Mouse (Mus musculus) stomach, embryonic 16.5 days (tissue): ENCODE results near the gene Trim72. TPM values are rescaled to one million over a fixed set of nuclear protein-coding genes. Genes with fewer than 3 reads are reported as not detected.

Experiments
- ATAC-seq: fragments of 200-750 bp; cut with Nextera tagmentation; 2 replicates; pipeline ENCODE4 v1.8.0; 2017; ENCODE audit warnings: moderate number of reproducible peaks, moderate TSS enrichment; ENCODE audit not compliant: insufficient read depth, low FRiP score
- H3K27ac ChIP-seq: fragments of 300-500 bp; sonication (generic); 2 replicates; pipeline ENCODE4 v1.5.1; 2014; ENCODE audit warnings: low read length
- H3K27me3 ChIP-seq: fragments of 300-500 bp; sonication (generic); 2 replicates; pipeline ENCODE4 v1.6.1; 2014; ENCODE audit warnings: low read length, control low read depth, mixed read lengths; ENCODE audit not compliant: control insufficient read depth, insufficient read depth
- H3K36me3 ChIP-seq: fragments of 300-500 bp; sonication (generic); 2 replicates; pipeline ENCODE4 v1.6.1; 2014; ENCODE audit warnings: low read length; ENCODE audit not compliant: control insufficient read depth, insufficient read depth
- H3K4me1 ChIP-seq: fragments of 300-500 bp; sonication (generic); 2 replicates; pipeline ENCODE4 v1.6.1; 2014; ENCODE audit warnings: low read length, control low read depth, mixed read lengths; ENCODE audit not compliant: control insufficient read depth, insufficient read depth
- H3K4me2 ChIP-seq: fragments of 300-500 bp; sonication (generic); 2 replicates; pipeline ENCODE4 v1.6.1; 2014; ENCODE audit warnings: low read depth, low read length, mixed read lengths
- H3K4me3 ChIP-seq: fragments of 300-500 bp; sonication (generic); replicated peaks from 2 replicates; pipeline ENCODE4 v1.5.1; 2014; ENCODE audit warnings: mild to moderate bottlenecking, low read length
- H3K9ac ChIP-seq: fragments of 300-500 bp; sonication (generic); 2 replicates; pipeline ENCODE4 v1.6.1; 2014; ENCODE audit warnings: low read length
- H3K9me3 ChIP-seq: fragments of 300-500 bp; sonication (generic); replicated peaks from 2 replicates; pipeline ENCODE4 v1.6.1; 2016; ENCODE audit warnings: low read length, control low read depth; ENCODE audit not compliant: control insufficient read depth
- WGBS: fragments of 180-500 bp; shearing (Covaris S2); extraction: QIAGEN DNeasy Blood & Tissue Kit; methylation state at CpG from one replicate; pipeline ENCODE4 v1.1.7; 2014; 5-methylcytosine and 5-hydroxymethylcytosine counted together
- polyA plus RNA-seq: library from polyadenylated mRNA; unstranded; fragments of >200 nt; fragmentation: Nextera tagmentation; extraction: Ambion mirVana; gene quantifications from 2 replicates; pipeline ENCODE4 v1.2.1, GENCODE M21; 2015

Trim72 gene
- polyA plus RNA-seq, result 0.39 and 1.9 TPM in 2 replicates

DNA sequence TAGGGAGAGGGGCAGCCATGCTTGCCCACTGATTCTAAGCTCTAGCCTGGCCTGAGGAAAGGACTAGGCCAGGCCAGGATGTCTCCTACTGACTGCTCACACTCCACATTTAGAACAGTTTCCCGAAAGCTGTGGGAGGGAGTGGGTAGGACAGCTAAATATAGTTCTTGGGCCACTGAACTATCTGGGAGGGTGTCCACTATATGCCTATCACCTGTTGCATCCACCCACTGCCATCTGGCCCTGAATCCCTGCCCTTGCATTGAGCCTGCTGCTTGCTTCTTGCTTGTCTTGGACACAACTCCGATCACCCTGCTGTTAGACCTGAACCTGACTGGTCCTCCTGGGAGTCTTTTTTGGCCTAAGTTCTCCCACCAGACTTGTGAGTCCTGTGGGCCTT, at the start of gene Trim72:
TSS of gene Trim72 (plus strand) at position 262 of the 400 bp plus-strand sequence.
- Histone ChIP-seq H3K4me1 (peaks cover 21% of the 10 kb centered on the region), H3K4me3 (peak within 1 kb of the TSS; percentile 33)
- 78% methylated on average over 2 of the region's 2 CpGs for WGBS

DNA sequence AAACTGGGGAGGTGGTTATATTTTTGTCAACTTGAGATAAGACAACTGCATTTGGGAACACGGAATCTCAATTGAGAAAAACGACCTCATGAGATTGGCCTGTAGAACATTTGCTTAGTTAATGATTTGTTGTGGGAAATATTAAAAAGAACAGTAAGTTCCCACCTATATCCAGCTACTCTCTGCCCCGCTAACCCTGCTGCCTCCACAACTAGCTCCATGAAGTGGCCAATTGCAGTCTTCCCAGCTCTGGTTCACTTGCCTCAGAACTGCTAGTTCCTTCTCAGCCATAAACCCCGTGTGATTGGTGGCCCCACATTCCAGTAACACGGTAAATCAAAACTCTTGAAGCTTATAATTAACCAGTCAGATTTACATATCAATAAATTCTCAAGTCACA, 44.4 kb upstream of the Trim72 start:
- ATAC-seq, result no peak
- Histone ChIP-seq H3K4me2 (no peak overlapping the region), H3K9me3 (no peaks in the 10 kb centered on the region), H3K27me3 (no peaks in the 10 kb centered on the region), H3K9ac (no peak overlapping the region), H3K36me3 (no peaks in the 10 kb centered on the region), H3K4me1 (no peaks in the 10 kb centered on the region), H3K27ac (no peak overlapping the region), H3K4me3 (no peak overlapping the region)
- 54% methylated on average over 5 of the region's 5 CpGs for WGBS

More for the DNA sequence above, at the start of gene Trim72:
- Histone ChIP-seq H3K36me3 (no peaks in the 10 kb centered on the region), H3K27me3 (no peaks in the 10 kb centered on the region), H3K27ac (peak within 1 kb of the TSS; percentile 92), H3K9ac (peak within 1 kb of the TSS; percentile 57), H3K4me2 (peak within 1 kb of the TSS; percentile 50), H3K9me3 (no peaks in the 10 kb centered on the region)
- no peak for ATAC-seq

GRCm38 (mm10) chr7:127966371-127966918, 37.3 kb upstream of the Trim72 start:
- no peaks in the 10 kb centered on the region for H3K27me3 ChIP-seq
- H3K9ac ChIP-seq, result peak overlapping the region; percentile 98
- peak overlapping the region; percentile 94 for H3K4me3 ChIP-seq
- peak overlapping the region; percentile 94 for H3K27ac ChIP-seq
- WGBS, result 6% methylated on average over 10 of the region's 10 CpGs
- no peaks in the 10 kb centered on the region for H3K9me3 ChIP-seq
- no peak; the same call in 1 of the 2 replicates for ATAC-seq
- H3K36me3 ChIP-seq, result peaks cover 7% of the 10 kb centered on the region
- peak overlapping the region; percentile 56 for H3K4me2 ChIP-seq
- H3K4me1 ChIP-seq, result peaks cover 16% of the 10 kb centered on the region

DNA sequence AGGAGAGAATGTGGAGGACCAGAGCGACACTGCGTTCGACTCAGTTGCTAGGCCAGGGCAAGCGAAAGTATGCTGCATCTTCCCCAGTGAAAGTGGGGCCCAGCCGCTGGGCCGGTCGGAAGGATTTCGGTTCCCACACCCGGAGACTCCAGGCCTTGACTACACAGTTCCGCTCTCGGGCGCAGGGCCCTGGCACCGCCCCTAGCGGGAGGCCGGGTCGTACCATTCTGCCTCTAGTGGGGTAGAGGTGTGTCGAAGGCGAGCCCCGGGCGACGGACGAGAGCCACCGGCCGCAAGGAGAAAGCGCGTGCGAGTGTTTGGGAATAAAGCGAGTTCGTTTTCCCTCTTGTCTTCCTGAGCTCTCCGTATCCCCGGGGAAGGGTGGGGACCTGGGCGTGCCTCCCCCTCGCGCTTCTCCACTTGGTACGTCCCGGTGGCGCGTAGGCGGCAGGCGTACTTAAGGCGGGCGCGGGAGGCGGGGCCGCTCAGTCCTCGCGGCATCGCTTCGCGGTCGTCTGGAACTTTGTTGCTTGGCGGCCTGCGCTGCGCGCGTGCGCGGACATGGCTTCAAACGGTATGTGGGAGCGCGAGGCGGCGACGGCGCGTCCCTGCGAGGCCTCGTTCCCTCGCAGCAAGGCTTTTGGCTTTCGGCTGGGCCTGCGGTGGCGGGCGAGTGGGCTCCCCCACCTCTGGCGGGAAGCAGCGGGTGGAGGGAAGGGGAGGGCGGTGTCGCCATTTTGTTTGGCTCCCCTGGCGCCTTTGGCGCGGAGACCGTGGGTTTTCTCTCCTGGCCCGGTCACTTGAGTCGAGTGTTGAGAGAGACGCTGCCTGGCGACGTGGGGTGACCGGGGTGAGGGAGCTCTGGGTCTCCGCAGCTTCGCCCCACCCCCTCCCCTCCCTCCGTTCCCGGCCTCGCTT, 36.5 kb upstream of the Trim72 start, which contains the start of gene Fus:
TSS of gene Fus (plus strand) at position 454 of the 918 bp plus-strand sequence.
- WGBS, result under 1% methylated on average over 92 of the region's 92 CpGs
- Histone ChIP-seq H3K9me3 (no peaks in the 10 kb centered on the region), H3K27me3 (no peaks in the 10 kb centered on the region), H3K4me1 (peaks cover 16% of the 10 kb centered on the region), H3K27ac (peak within 1 kb of the TSS; percentile 94), H3K36me3 (peaks cover 13% of the 10 kb centered on the region), H3K4me3 (peak within 1 kb of the TSS; percentile 94), H3K4me2 (peak within 1 kb of the TSS; percentile 82), H3K9ac (peak within 1 kb of the TSS; percentile 98)
- peak; percentile 96 for ATAC-seq

- no peaks in the 10 kb centered on the region for H3K9me3 ChIP-seq
- peaks cover 16% of the 10 kb centered on the region for H3K4me1 ChIP-seq
- peak overlapping the region; percentile 98 for H3K9ac ChIP-seq
- no peaks in the 10 kb centered on the region for H3K27me3 ChIP-seq
- H3K4me2 ChIP-seq, result peak overlapping the region; percentile 82
- peak overlapping the region; percentile 94 for H3K27ac ChIP-seq
- ATAC-seq, result peak; percentile 49; the same call in 1 of the 2 replicates
- under 1% methylated on average over 42 of the region's 42 CpGs for WGBS
- peak overlapping the region; percentile 94 for H3K4me3 ChIP-seq
- peaks cover 21% of the 10 kb centered on the region for H3K36me3 ChIP-seq
Measured at GRCm38 (mm10) chr7:127967922-127968828, 35.6 kb upstream of the Trim72 start.

GRCm38 (mm10) chr7:127974413-127974930, 29.3 kb upstream of the Trim72 start:
- Histone ChIP-seq H3K4me3 (no peak overlapping the region), H3K9ac (no peak overlapping the region), H3K36me3 (peaks cover 61% of the 10 kb centered on the region), H3K9me3 (no peaks in the 10 kb centered on the region), H3K27me3 (no peaks in the 10 kb centered on the region), H3K27ac (no peak overlapping the region), H3K4me2 (no peak overlapping the region), H3K4me1 (peaks cover 11% of the 10 kb centered on the region)
- ATAC-seq, result no peak
- WGBS, result 86% methylated on average over 2 of the region's 2 CpGs

GRCm38 (mm10) chr7:127978856-127979255, 24.9 kb upstream of the Trim72 start:
- no peak for ATAC-seq

DNA sequence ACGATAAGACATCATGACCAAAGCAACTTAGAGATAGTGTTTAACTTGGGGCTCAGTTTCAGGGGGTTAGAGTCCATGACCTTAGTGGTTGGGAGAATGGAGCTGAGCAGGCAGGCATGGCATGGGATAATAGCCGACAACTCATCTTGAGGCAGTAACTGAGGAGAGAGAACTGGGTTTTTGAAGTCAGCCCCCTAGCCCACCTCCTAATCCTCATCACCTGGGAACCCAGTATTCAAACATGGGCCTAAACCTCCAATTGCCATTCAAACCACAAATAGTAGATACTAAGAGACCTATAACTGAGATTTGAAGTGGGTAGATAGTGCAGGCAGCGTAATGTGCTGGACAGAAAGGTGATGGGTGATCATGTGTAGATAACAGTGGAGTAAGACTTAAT, 23.1 kb upstream of the Trim72 start:
- Histone ChIP-seq H3K36me3 (peaks cover 64% of the 10 kb centered on the region), H3K9me3 (no peaks in the 10 kb centered on the region), H3K9ac (no peak overlapping the region), H3K27me3 (no peaks in the 10 kb centered on the region), H3K4me1 (no peaks in the 10 kb centered on the region), H3K4me2 (no peak overlapping the region), H3K27ac (no peak overlapping the region), H3K4me3 (no peak overlapping the region)
- WGBS, result 90% methylated on average over 3 of the region's 3 CpGs
- ATAC-seq, result no peak

More at GRCm38 (mm10) chr7:127978856-127979255, 24.9 kb upstream of the Trim72 start:
- Histone ChIP-seq H3K4me1 (0 out of 2 replicates have a peak, but pooled peaks cover 4% of the 10 kb centered on the region), H3K27ac (no peak overlapping the region), H3K36me3 (peaks cover 70% of the 10 kb centered on the region), H3K9ac (no peak overlapping the region), H3K27me3 (no peaks in the 10 kb centered on the region), H3K4me3 (no peak overlapping the region), H3K9me3 (no peaks in the 10 kb centered on the region), H3K4me2 (no peak overlapping the region)
- 96% methylated on average over 2 of the region's 2 CpGs for WGBS
